Mouse (Mus musculus) hindbrain, embryonic 10.5 days (tissue): Measurements from ENCODE around the gene Pknox2. TPM values are rescaled to one million over a fixed set of nuclear protein-coding genes. Genes with fewer than 3 reads are reported as not detected.
A peak's percentile ranks its signal among the peaks of the same experiment; 100 is the strongest.

Experiments
- DNase-seq: peaks from one replicate; pipeline ENCODE4 v3.0.0-alpha.2; 2017; ENCODE audit warnings: low spot score
- H3K27ac ChIP-seq: fragments of 300-500 bp; sonication (generic); 2 replicates; pipeline ENCODE4 v1.5.1; 2016; ENCODE audit warnings: mild to moderate bottlenecking, moderate library complexity
- H3K27me3 ChIP-seq: fragments of 300-500 bp; sonication (generic); 2 replicates; pipeline ENCODE4 v1.6.1; 2016; ENCODE audit warnings: mild to moderate bottlenecking; ENCODE audit not compliant: poor library complexity, insufficient read depth, severe bottlenecking
- H3K36me3 ChIP-seq: fragments of 300-500 bp; sonication (generic); 2 replicates; pipeline ENCODE4 v1.6.1; 2016; ENCODE audit warnings: mild to moderate bottlenecking, moderate library complexity
- H3K4me1 ChIP-seq: fragments of 300-500 bp; sonication (generic); replicated peaks from 2 replicates; pipeline ENCODE4 v1.6.1; 2016; ENCODE audit warnings: mild to moderate bottlenecking
- H3K4me3 ChIP-seq: fragments of 300-500 bp; sonication (generic); 2 replicates; pipeline ENCODE4 v1.5.1; 2016; ENCODE audit warnings: mild to moderate bottlenecking, moderate library complexity
- H3K9me3 ChIP-seq: fragments of 300-500 bp; sonication (generic); 2 replicates; pipeline ENCODE4 v1.6.1; 2016; ENCODE audit warnings: mild to moderate bottlenecking, moderate library complexity
- WGBS: fragments of 180-500 bp; shearing (Covaris S2); methylation state at CpG from one replicate; pipeline ENCODE4 v1.1.7; 2016; 5-methylcytosine and 5-hydroxymethylcytosine counted together
- polyA plus RNA-seq: library from polyadenylated mRNA; unstranded; fragments of >200 nt; fragmentation: Nextera tagmentation; extraction: Ambion mirVana; gene quantifications from 2 replicates; pipeline ENCODE4 v1.2.1, GENCODE M21; 2016

Gene Pknox2
- polyA plus RNA-seq, 1 experiment from 2014 or later = 35.0 TPM

DNA sequence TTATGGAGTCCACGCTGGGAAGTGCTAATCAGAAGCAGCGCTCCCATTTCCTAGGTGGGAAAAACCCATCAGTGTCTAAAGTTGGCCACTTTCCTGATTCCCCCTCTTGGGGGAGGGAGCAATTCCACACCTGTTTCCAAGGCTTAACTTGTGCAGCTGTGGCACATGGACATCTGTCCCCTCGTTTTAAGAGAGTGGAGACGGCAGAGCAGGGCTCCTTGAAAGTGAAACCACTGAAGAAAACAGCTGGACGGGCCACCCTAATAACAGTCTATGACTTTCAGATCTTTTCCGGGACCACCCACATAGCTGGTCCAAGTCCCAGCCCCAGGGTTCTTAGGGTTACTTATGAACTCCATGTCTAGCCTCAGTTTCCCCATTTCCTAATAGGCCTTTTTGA, 94.2 kb downstream of the Pknox2 start:
- Histone ChIP-seq H3K9me3 (no peaks in the 10 kb centered on the region), H3K27me3 (no peaks in the 10 kb centered on the region), H3K4me3 (no peak overlapping the region), H3K4me1 (peaks cover 69% of the 10 kb centered on the region), H3K36me3 (peaks cover 9% of the 10 kb centered on the region; the same call in 1 of the 2 replicates), H3K27ac (peak overlapping the region; percentile 91)
- 37% methylated on average over 6 of the region's 6 CpGs for WGBS
- peak; percentile 28 for DNase-seq

DNA sequence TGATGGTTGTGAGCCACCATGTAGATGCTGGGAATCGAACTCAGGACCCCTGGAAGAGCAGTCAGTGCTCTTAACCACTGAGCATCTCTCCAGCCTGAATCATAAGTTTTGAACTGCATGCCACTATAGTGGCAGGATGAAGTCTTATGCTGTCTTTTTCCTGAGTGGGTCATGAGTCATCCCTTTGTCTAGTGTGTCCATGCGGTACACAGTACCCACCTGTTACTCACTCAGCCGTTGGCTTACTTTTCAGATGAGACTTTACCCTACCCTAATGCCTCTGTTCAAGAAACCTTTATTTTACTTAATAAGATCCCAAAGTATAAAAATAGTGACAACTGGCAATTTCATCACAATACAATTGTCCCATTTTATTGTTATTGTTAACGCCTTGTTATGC, 95.5 kb downstream of the Pknox2 start:
- WGBS = 95% methylated on average over 4 of the region's 4 CpGs
- Histone ChIP-seq H3K36me3 (peaks cover 9% of the 10 kb centered on the region; the same call in 1 of the 2 replicates), H3K27me3 (no peaks in the 10 kb centered on the region), H3K4me1 (peaks cover 61% of the 10 kb centered on the region), H3K27ac (no peak overlapping the region), H3K4me3 (no peak overlapping the region), H3K9me3 (no peaks in the 10 kb centered on the region)
- DNase-seq = no peak

DNA sequence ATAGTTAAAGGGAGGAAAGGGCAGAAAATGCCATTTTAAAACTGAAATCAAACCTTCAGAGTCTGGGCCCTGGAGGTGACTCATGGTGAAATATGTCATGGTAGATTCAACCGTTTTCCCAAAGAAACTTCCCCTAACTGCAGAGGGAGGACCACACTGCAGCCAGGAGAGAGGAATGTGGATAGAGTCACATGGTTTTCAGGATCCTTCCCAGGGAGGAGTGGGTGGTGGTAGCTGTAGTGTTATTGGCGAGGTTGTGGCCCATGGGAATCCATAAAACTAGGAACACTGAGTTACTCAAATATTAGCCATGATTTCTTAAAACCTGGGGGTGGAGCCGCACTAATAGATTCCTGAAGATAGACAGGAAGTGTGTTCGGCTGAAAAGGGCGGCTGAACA, 99.7 kb downstream of the Pknox2 start:
- Histone ChIP-seq H3K27ac (no peak overlapping the region), H3K9me3 (no peaks in the 10 kb centered on the region), H3K4me3 (no peak overlapping the region), H3K36me3 (peaks cover 9% of the 10 kb centered on the region; the same call in 1 of the 2 replicates), H3K4me1 (peaks cover 27% of the 10 kb centered on the region), H3K27me3 (no peaks in the 10 kb centered on the region)
- 71% methylated on average over 5 of the region's 5 CpGs for WGBS
- DNase-seq = no peak

DNA sequence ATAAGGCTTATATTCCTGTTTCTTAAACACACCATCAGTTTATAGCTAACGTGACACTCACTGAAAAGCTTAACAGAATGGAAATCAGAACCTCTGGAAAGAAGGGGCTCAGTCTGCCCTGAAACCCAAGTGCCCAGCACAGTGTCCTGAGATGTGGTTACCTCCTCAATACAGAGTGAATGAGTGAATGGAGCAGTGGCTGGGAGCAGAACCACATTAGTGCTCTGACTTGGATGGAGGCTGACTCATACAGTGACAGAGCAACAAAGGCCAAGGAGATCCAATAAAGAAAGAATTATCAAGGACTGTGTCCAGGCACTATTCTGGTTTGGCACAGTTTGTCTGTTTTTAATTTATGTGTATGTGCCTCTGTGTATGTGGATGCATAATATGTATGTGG, 101.3 kb downstream of the Pknox2 start:
- Histone ChIP-seq H3K27me3 (no peaks in the 10 kb centered on the region), H3K4me3 (no peak overlapping the region), H3K36me3 (peaks cover under 1% of the 10 kb centered on the region; the same call in 1 of the 2 replicates), H3K27ac (no peak overlapping the region), H3K4me1 (peaks cover 23% of the 10 kb centered on the region), H3K9me3 (no peaks in the 10 kb centered on the region)
- 78% methylated on average over 1 of the region's 1 CpGs for WGBS
- DNase-seq = no peak

DNA sequence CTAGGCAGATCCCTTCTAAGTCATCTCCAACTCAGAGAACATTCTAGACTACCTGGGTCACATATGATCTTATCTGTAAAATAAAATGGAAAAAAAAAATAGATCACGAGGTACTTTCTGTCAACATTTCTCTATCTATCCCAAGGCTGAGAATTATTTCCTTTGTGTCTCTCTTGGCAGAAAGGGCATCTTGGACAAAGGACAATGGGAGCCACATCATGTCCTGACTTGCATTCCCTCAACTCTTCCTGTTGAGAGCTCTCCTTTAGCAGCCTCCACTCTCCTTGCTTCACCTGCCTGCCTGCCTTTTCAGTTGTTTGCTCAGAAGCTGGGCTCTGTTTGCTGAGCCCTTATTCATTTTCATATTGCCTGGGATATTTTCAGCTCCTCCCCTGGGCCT, 103.0 kb downstream of the Pknox2 start:
- Histone ChIP-seq H3K9me3 (no peaks in the 10 kb centered on the region), H3K36me3 (no peaks in the 10 kb centered on the region), H3K4me1 (peaks cover 16% of the 10 kb centered on the region), H3K4me3 (no peak overlapping the region), H3K27ac (no peak overlapping the region), H3K27me3 (no peaks in the 10 kb centered on the region)
- 84% methylated on average over 1 of the region's 1 CpGs for whole genome bisulfite sequencing
- no peak for DNase-seq

DNA sequence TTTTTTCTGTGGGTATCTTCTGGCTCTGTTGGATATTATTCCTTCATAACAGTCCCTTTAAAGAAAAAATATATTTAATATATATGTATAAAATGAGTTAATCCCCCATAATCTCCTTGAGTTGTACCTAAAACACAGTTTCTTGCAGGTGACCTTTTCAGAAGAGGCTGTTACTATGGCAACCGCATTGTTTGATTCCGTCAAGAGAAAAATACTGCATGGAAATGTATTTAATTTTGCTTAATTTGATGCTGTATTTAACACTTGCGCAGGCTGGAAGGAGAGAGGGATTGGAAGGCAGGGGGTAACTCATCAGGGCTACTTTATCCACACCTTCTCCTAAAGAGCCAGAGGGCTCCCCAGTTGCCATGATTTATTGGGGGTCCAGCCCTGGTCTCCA, 108.3 kb downstream of the Pknox2 start:
- peaks cover 18% of the 10 kb centered on the region; the same call in 1 of the 2 replicates for H3K36me3 ChIP-seq
- 89% methylated on average over 3 of the region's 3 CpGs for WGBS
- no peak for DNase-seq
- H3K27me3 ChIP-seq = no peaks in the 10 kb centered on the region
- H3K27ac ChIP-seq = no peak overlapping the region
- H3K4me1 ChIP-seq = 0 out of 2 replicates have a peak, but pooled peaks cover 14% of the 10 kb centered on the region
- no peak overlapping the region for H3K4me3 ChIP-seq
- peaks cover 4% of the 10 kb centered on the region; the same call in 1 of the 2 replicates for H3K9me3 ChIP-seq

DNA sequence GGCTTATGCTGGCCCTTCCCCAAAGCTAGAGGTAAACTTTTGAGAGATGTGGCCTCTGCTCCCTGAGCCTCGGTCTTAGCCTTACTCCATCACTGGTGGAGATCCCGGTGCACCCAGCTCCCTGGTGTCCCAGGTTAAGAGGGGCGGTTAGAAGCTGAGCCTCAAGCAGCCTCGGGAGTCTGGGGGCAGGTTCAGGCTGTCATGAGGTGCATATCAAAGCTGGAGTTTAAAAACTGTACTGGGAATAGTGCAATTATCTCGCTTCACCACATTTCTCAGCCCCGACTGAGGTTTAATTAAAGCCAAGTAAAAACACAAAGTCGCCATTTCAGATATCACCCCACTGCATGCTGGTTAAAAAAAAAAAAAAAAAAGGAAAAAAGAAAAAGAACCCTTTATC, 108.8 kb downstream of the Pknox2 start:
- no peak overlapping the region for H3K27ac ChIP-seq
- H3K36me3 ChIP-seq = peaks cover 18% of the 10 kb centered on the region; the same call in 1 of the 2 replicates
- peaks cover 4% of the 10 kb centered on the region; the same call in 1 of the 2 replicates for H3K9me3 ChIP-seq
- no peaks in the 10 kb centered on the region for H3K27me3 ChIP-seq
- DNase-seq = no peak
- H3K4me3 ChIP-seq = no peak overlapping the region
- 74% methylated on average over 7 of the region's 7 CpGs for WGBS
- H3K4me1 ChIP-seq = 0 out of 2 replicates have a peak, but pooled peaks cover 14% of the 10 kb centered on the region

DNA sequence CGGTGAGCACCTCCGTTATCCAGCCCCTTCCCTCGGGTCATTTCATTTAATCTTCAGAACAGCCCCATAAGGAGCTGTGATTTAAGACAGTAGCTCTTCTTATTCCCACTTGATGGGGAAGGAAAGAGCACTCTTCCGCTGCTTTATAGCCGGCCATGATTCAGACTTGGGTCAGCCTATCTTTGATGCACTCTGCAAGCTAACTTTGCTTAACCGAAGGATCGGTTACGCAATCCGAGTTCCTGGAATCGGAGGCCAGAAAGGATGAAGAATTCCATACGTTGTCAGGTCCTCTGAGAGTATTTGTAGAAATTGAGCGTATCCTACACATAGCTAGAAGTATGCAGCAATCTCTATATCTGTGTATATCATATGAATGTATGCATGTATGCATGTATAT, 109.8 kb downstream of the Pknox2 start:
- Histone ChIP-seq H3K27me3 (no peaks in the 10 kb centered on the region), H3K4me3 (no peak overlapping the region), H3K36me3 (peaks cover 18% of the 10 kb centered on the region; the same call in 1 of the 2 replicates), H3K4me1 (0 out of 2 replicates have a peak, but pooled peaks cover 14% of the 10 kb centered on the region), H3K27ac (no peak overlapping the region), H3K9me3 (peaks cover 4% of the 10 kb centered on the region; the same call in 1 of the 2 replicates)
- DNase-seq = no peak
- WGBS = 89% methylated on average over 12 of the region's 12 CpGs

DNA sequence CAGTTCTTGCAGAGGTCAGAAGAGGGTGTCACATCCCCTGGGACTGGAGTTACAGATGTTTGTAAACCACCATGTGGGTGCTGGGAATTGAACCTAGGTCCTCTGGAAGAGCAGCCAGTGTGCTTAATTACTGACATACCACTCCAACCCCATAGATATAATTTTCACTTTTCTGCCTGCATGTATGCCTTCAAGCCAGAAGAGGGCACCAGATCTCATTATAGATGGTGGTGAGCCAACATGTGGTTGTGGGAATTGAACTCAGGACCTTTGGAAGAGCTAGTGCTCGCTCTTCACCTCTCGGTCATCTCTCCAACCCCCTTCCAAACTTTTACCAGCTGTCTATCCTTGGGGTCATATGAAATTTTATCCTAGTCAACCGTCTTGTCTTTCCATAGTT, 112.0 kb downstream of the Pknox2 start:
- no peaks in the 10 kb centered on the region for H3K27me3 ChIP-seq
- H3K9me3 ChIP-seq = peaks cover 4% of the 10 kb centered on the region; the same call in 1 of the 2 replicates
- 95% methylated on average over 3 of the region's 3 CpGs for WGBS
- H3K36me3 ChIP-seq = peaks cover 18% of the 10 kb centered on the region; the same call in 1 of the 2 replicates
- peaks cover 29% of the 10 kb centered on the region for H3K4me1 ChIP-seq
- H3K27ac ChIP-seq = no peak overlapping the region
- no peak for DNase-seq
- no peak overlapping the region for H3K4me3 ChIP-seq

DNA sequence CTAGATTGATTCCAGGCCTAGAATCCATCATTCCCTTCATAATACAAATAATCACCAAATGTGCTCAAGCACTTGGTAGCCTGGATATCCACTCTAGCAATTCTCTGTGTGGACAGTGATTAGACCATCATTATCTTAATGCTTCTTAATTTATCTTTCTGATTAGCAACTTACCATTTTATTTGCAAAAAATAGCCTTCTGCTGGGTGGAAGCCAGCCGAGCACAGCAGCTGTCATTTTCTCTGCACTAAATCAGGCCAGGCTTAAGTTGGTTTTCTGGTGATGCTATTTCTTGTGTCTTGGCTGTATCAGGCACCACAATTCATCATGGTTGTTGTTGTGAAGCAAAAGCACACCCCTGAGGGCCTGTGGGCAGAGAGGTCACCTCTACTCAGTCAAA, 112.9 kb downstream of the Pknox2 start:
- no peaks in the 10 kb centered on the region for H3K27me3 ChIP-seq
- WGBS = 85% methylated on average over 1 of the region's 1 CpGs
- no peak for DNase-seq
- H3K4me1 ChIP-seq = peaks cover 38% of the 10 kb centered on the region
- H3K36me3 ChIP-seq = peaks cover 18% of the 10 kb centered on the region; the same call in 1 of the 2 replicates
- H3K27ac ChIP-seq = no peak overlapping the region
- no peak overlapping the region for H3K4me3 ChIP-seq
- H3K9me3 ChIP-seq = peaks cover 4% of the 10 kb centered on the region; the same call in 1 of the 2 replicates

DNA sequence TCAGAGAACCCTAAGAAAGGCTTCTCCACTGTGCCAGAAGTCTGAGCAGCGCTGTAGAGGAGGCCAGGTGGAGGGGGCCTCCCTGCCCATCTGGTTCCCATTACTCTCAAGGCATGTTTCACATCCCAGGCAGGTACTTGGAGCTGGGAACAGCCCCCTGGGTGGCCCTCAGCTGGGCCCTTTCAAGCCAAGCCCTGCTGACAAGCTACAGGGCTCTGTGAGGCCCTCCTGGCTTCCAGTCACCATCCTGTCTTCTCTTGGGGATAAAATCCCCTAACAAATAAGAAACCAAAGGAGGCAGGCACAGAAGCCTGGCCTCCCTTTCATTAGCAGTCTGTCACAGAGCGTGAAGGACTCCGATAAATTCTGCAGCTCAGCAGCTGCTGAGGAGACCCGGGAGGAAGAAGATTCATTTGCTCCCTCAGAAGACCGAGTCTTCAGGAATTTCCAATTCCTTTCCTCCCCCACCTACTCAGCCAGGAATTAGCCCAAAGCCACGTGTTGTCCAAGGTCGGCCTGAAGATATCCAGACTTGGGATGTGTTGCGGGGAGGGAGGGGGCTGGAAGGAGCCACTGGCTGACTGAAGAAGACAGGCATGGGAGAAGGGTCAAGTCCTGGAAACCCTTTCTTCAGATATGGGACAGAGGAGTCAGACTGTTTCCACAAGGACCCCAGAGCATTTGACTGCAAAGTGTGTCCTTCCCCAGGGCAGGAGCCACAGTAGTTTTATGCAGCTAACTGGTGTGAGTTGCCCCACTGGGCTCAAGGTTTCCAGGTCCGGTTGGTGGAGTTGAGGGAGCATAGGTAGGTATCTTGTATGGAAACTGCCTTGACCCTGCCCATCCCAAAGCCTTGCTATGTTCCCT, 116.6 kb downstream of the Pknox2 start:
- H3K4me1 ChIP-seq = peaks cover 57% of the 10 kb centered on the region
- DNase-seq = peak; percentile 42
- peaks cover 6% of the 10 kb centered on the region; the same call in 1 of the 2 replicates for H3K36me3 ChIP-seq
- peak overlapping the region; percentile 60 for H3K27ac ChIP-seq
- H3K27me3 ChIP-seq = no peaks in the 10 kb centered on the region
- H3K4me3 ChIP-seq = no peak overlapping the region
- WGBS = 43% methylated on average over 9 of the region's 9 CpGs
- H3K9me3 ChIP-seq = peaks cover 4% of the 10 kb centered on the region; the same call in 1 of the 2 replicates

DNA sequence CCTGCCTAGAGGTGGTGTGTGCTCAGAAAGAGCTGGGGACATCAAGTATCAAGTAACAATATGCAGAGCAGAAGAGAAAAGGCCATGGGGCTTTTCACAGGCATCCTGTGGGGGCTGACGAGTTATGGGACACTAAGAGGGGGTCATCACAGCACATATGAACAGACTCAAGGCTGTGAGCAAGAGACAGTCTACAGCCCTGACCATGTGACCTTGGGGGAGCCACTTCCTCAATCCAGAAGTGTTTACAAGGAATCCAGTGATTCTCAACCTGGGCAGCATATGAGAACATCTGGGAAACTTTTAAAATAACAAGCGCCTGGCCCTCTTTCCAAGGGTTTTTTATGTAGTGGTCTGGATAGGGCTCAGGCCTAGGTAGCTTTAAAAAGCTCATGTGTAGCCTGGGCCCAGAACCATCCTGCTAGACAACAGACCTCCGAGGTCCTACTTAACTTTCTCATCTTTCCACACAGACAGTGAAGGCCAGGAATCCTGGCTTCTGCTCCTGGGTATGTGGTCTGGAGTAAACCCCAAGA, 117.3 kb downstream of the Pknox2 start:
- no peak overlapping the region for H3K4me3 ChIP-seq
- H3K36me3 ChIP-seq = no peaks in the 10 kb centered on the region
- H3K4me1 ChIP-seq = peaks cover 60% of the 10 kb centered on the region
- H3K9me3 ChIP-seq = no peaks in the 10 kb centered on the region
- 68% methylated on average over 3 of the region's 3 CpGs for WGBS
- DNase-seq = no peak
- peak overlapping the region; percentile 60 for H3K27ac ChIP-seq
- no peaks in the 10 kb centered on the region for H3K27me3 ChIP-seq
